Mouse (Mus musculus) yolk sac, embryonic 10.5 days (tissue): ENCODE data around the gene Mycbp2.

Experiments
- DNase-seq: peaks from one replicate; pipeline ENCODE4 v3.0.0-alpha.2; 2017; ENCODE audit warnings: low spot score

Gene Mycbp2

DNA sequence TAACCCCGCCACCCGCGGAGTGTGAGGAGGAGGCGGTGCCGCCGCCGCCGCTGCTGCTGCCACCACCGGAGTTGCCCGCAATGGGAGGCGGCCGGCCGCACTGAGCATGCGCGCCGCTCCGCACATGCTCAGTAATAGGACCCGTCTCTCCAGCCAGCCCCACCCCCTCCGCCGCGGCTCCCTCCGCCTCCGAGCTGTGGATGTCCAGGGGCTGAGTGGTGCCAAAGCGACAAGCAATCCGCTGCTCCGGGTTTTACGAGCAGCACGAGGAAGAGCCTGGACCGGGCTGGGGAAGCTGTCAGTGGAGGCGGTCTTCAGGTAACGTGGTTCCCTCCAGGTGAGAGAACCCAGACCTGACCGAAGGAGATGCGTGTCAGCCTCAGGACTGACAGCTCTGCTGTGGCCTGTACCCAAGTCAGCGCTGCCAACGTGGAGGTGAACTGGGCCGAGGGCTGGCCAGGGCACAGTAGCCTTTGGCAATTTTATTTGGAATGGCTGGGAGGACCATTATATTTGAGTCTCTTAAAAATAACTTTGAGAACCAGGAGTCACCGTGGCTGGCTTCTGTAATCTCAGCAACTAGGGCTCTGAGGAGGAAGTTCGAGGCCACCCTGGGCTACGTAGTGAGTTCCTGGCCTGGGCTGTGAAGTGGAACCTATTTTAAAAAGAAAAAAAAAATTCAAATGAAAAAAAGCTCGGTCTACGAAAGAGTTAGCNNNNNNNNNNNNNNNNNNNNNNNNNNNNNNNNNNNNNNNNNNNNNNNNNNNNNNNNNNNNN lies at the start of gene Mycbp2:
Mycbp2 (minus strand) TSS at position 86 of the 777 bp plus-strand sequence.
- DNase-seq, result peak; percentile 99

DNA sequence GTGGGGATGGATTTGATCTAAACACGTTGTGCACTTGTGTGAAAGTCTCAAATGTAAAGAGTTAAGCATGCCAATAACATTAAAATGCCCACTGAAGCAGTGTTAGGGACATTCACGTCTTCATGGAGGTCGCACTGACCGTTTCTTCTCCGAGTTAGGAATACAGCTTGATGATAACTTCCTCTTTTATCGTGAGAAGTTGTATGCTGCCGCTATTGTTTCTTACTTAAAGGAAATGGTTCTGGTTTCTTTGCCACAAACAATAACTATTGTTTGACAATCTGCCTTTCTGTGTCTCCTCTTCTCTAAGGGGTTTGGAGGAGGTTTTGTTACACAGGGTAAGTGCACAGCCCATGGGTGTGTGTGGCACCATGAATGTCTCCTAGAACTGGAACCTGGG lies 45.8 kb upstream of the Mycbp2 start:
- DNase-seq, result no peak

GRCm38 (mm10) chr14:103387431-103387830 lies 40.8 kb upstream of the Mycbp2 start:
- DNase-seq, result no peak

DNA sequence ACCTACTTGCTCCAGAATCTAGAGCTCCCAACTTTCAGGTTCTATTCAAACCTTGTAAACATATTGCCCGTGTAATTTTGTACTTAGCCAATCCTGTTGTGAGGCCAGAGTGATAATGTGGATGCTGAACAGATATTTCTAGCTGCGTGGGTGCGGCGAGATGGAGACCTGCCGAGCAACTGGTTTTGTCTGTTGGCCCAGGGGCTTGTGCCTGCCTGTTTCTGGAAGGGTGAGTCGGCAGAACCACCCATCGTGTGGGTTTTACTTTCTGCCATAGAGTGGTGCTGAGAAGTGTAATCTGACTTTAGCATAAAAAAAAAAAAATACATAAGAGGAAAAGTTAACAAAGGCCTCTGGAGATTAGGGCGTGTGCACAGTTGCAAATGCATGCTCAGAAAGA lies 40.3 kb upstream of the Mycbp2 start:
- no peak for DNase-seq

DNA sequence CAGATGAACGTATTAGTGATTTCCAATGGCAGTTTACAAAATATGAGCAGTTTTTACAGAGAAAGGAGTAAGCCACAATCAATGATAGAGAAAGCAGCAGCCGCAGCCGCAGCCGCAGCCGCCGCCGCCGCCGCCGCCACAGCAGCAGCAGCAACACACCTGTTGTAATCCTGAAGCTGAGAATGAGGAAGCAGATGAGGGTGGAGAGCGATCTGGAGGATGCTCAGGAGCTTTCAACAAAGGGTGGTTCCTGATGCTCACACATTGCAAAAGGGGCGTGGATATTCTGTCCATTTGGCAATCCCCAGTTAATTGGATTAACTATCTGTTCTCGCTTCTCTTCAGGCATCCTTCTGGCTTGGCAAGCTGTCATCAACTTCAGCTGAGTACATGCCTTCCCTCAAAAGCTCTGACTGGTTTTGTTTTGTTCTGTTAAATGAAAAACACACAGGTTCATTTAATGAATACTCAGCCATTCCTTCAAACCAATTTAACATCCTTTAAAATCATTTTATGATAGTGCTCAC lies 38.5 kb upstream of the Mycbp2 start:
- DNase-seq, result no peak

- DNase-seq, result peak; percentile 43
Measured at GRCm38 (mm10) chr14:103378703-103379102, 32.1 kb upstream of the Mycbp2 start.

- peak; percentile 31 for DNase-seq
Measured at GRCm38 (mm10) chr14:103376765-103377164, 30.2 kb upstream of the Mycbp2 start.

- no peak for DNase-seq
Measured at GRCm38 (mm10) chr14:103375523-103375922, 28.9 kb upstream of the Mycbp2 start.

- no peak for DNase-seq
Measured at GRCm38 (mm10) chr14:103363199-103363598, 16.6 kb upstream of the Mycbp2 start.

GRCm38 (mm10) chr14:103356066-103356465 lies 9.5 kb upstream of the Mycbp2 start:
- DNase-seq, result no peak

GRCm38 (mm10) chr14:103354396-103355352 lies 8.1 kb upstream of the Mycbp2 start:
- DNase-seq, result peak; percentile 70

DNA sequence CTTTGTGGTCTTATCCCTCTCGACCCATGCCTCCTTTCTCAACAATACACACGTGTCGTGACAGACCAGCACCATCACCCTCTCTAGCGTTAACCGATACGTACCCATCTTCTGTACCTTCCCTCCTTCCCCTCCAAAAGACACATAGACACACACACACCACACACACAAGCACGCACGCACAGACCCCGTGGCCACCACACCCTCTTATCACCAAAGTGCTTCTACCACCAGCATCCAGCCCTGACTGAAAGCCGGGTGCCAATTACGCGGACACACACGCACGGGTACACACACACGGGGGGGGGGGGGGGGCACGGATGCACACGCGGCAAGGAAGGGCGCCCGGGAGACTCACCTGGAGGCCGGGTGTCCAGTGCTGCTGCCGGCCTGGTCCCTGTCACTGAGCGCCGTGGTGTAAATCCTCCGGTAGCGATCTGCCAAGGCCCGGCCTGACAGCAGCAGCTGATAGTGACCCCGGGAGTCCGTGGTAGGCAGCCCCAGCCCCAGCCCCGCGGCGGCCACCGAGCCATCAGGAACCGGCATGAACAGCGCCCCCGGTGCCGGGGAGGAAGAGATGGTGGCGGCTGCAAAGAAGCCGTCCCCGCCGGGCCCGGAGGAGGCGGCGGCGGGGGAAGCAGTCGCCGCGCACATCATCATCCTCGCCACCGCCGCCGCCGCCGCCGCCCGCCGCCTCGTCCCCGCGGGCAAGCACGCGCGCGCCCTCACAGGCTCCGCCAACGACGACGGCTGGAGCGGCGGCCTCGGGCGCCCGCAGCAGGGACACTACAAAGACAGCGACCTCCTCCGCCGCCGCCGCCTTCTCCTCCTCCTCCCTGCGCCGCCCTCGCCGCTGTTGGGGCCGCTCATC lies 521 bp downstream of the Mycbp2 start:
- DNase-seq, result peak; percentile 39

GRCm38 (mm10) chr14:103345486-103345857 lies 1.1 kb downstream of the Mycbp2 start:
- no peak for DNase-seq

DNA sequence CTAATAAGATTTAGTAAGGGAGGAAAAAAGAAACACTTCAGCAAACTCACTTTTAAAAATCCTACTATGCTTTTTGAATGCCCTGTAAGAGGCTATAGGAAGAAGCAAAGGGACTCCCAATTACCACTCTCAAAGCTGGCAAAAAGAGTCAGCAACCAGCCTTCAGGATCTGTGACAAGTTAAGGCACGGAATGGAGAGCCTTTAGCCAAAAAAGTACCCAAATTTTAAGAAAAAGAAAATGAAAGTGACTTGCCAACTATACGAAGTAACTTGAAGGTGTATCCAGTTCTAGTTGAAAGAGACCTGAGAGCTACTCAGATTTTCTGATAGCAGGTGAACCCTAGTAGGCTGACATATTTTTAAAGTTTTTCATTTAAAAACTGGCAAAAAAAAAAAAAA lies 1.6 kb downstream of the Mycbp2 start:
- DNase-seq, result no peak

- no peak for DNase-seq
Measured at GRCm38 (mm10) chr14:103343791-103344190, 2.8 kb downstream of the Mycbp2 start.

DNA sequence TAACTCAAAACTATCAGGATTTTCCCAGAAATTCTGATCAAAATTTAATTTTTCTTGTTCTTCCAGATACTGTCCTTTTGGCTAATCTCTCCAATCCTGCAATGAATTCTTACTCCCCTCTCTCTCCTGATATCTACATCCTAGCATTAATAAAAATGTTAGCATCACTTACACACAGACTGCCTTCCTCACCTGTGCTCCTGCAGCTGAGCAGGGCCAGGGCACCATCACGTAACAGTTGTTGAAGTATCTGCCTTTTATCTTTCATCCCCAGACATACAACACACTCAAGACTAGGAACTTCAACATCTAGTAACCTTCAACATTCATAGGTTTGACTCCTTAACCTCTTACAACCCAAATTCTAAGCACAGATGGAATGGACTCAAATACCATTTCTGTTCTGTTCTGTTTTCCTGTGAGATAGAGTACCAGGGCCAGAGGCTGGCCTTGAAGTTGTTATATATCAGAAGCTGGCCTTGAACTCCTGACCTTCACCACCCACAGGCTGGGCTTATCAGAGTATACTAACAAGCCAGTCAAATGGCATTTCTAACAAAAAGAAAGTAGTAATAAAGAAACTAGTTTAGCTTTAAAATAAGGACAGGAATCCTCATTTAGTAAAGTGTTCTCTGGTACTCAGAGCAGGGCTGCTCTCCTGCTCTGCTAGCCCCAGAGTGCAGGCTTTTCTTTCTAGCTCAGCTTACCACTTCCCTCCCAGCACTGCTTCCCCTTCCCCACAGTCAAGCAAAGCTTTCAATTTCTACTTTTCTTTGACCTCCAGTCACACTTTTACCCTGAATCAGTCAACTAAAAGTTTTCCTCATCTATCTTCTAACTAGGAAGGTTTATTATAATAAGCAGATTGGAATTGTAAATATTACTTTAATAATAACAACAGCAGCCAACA lies 5.0 kb downstream of the Mycbp2 start:
- DNase-seq, result no peak

GRCm38 (mm10) chr14:103312926-103313325 lies 33.7 kb downstream of the Mycbp2 start:
- DNase-seq, result no peak

GRCm38 (mm10) chr14:103296227-103296626 lies 50.4 kb downstream of the Mycbp2 start:
- DNase-seq, result no peak

GRCm38 (mm10) chr14:103286650-103287049 lies 60.0 kb downstream of the Mycbp2 start:
- no peak for DNase-seq

GRCm38 (mm10) chr14:103276667-103277066 lies 69.9 kb downstream of the Mycbp2 start:
- no peak for DNase-seq

DNA sequence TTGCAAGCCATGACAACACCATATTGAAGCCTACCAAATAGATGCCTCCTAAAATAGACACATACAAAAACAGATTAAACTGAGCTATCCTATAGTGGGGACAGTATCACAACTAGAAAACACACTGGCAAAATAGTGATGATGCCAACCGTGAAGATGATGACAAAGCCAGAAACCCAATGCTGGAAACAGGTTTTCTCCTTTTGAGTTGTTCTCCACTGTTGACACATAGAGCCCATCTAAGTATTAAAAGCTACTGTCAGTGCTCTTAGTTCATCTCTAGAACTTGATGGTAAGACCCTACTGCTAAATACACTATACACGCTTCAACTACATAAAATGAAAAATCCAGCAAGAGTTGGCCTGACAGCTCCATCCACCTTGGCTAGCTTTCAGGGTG lies 86.2 kb downstream of the Mycbp2 start:
- no peak for DNase-seq
